Comparison of ENCODE assay signal across 14 mouse cellular contexts in genomic region chr5:112412781-112413180, GRCm38 (mm10). TPM values are rescaled to one million over a fixed set of nuclear protein-coding genes. Genes with fewer than 3 reads are reported as not detected.
"Had no signal": no experiment of that assay in that cellular context is flagged by ENCODE, and none has a peak within 500 bp of the region (broad histone marks: within the 10 kb centered on the region; RNA-seq: fewer than 3 reads in every experiment).

No protein-coding gene starts in this region.

RNA-seq across cellular contexts. Expression of gene Asphd2, which starts 18.1 kb away (rescaled TPM):
- total RNA-seq: megakaryocyte progenitor cell, adult 5-6 weeks; monocyte, adult 5-6 weeks; neutrophil, adult 5-6 weeks had no signal
- polyA plus RNA-seq: macrophage had no signal

RNA-seq across cellular contexts. Expression of gene Gm6588, which starts 36.4 kb away (rescaled TPM):
- total RNA-seq: megakaryocyte progenitor cell, adult 5-6 weeks; monocyte, adult 5-6 weeks; neutrophil, adult 5-6 weeks had no signal
- polyA plus RNA-seq: liver, embryonic 13.5 days; liver, embryonic 15.5 days; liver, postnatal 0 days; lung, adult 2 months; lung, embryonic 15.5 days; lung, postnatal 0 days; macrophage; midbrain, embryonic 11.5 days; small intestine, adult 2 months; stomach, embryonic 14.5 days; thymus, postnatal 0 days had no signal

RNA-seq across cellular contexts. Expression of gene Gm6583, which starts 56.9 kb away (rescaled TPM):
- total RNA-seq: megakaryocyte progenitor cell, adult 5-6 weeks; monocyte, adult 5-6 weeks; neutrophil, adult 5-6 weeks had no signal
- polyA plus RNA-seq: lung, adult 2 months; midbrain, embryonic 11.5 days; small intestine, adult 2 months had no signal
